Mouse (Mus musculus): ENCODE results near the gene Pard3. TPM values are rescaled to one million over a fixed set of nuclear protein-coding genes. Genes with fewer than 3 reads are reported as not detected.
A peak's percentile ranks its signal among the peaks of the same experiment; 100 is the strongest.

The Pard3 gene
- polyA plus RNA-seq, 1 experiment from 2014 or later = 14.6 TPM

- H3K27me3 ChIP-seq (ENCODE audit: control insufficient read depth, insufficient read depth, low read depth, low read length) = no peaks in the 10 kb centered on the region
These were observed 52.1 kb downstream of the Pard3 start for GRCm38 (mm10) chr8:127115837-127116236.

DNA sequence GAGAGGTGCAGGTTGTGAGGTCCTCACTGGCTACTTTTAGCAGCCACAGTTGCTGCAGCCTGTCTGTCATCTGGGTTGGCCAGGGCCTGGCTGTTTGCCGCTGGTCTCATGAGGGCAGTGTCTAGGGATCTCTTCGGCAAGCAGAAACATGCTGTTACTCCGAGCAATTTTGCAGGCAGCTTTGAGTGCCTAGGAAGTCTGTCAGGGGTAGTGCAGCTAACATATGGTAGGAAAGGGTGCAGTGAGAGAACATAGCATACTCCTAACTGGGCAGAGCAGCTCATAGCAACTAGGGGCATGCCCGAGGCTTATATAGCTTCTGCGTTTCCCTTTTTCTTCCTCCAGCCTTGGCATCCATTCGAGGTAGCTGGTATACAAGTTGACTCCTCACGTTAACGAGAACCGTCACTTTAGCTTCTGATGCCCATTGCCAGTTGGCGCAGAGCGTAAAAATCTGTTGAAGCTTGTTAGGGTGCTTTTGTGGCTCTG, 54.7 kb downstream of the Pard3 start:
- 61% methylated on average over 11 of the region's 11 CpGs for WGBS
- Histone ChIP-seq H3K9me3 (replicated peaks; ENCODE audit: control insufficient read depth, low read length, poor library complexity, severe bottlenecking) (0 out of 2 replicates have a peak, but pooled peaks cover 2% of the 10 kb centered on the region), H3K9ac (ENCODE audit: low read depth, low read length) (no peak overlapping the region), H3K27ac (ENCODE audit: low read length) (0 out of 2 replicates have a peak overlapping the region, but pooled peaks have one; percentile 17), H3K4me3 (ENCODE audit: low read depth, low read length) (no peak overlapping the region), H3K4me1 (ENCODE audit: control insufficient read depth, insufficient read depth, low read length) (peaks cover 8% of the 10 kb centered on the region; the same call in 1 of the 2 replicates), H3K27me3 (ENCODE audit: control insufficient read depth, insufficient read depth, low read depth, low read length) (no peaks in the 10 kb centered on the region), H3K36me3 (ENCODE audit: control insufficient read depth, insufficient read depth, low read length) (no peaks in the 10 kb centered on the region), H3K4me2 (ENCODE audit: low read length) (no peak overlapping the region)
- peak; percentile 54; the same call in 1 of the 2 replicates for ATAC-seq

More at GRCm38 (mm10) chr8:127115837-127116236, 52.1 kb downstream of the Pard3 start:
- Histone ChIP-seq H3K4me1 (ENCODE audit: control insufficient read depth, insufficient read depth, low read length) (peaks cover 8% of the 10 kb centered on the region; the same call in 1 of the 2 replicates), H3K27ac (ENCODE audit: low read length) (no peak overlapping the region), H3K9me3 (replicated peaks; ENCODE audit: control insufficient read depth, low read length, poor library complexity, severe bottlenecking) (0 out of 2 replicates have a peak, but pooled peaks cover 2% of the 10 kb centered on the region), H3K36me3 (ENCODE audit: control insufficient read depth, insufficient read depth, low read length) (no peaks in the 10 kb centered on the region), H3K9ac (ENCODE audit: low read depth, low read length) (no peak overlapping the region), H3K4me3 (ENCODE audit: low read depth, low read length) (no peak overlapping the region), H3K4me2 (ENCODE audit: low read length) (no peak overlapping the region)
- ATAC-seq = no peak
- WGBS = 88% methylated on average over 3 of the region's 3 CpGs

- no peak overlapping the region for H3K27ac ChIP-seq (ENCODE audit: low read length)
- no peaks in the 10 kb centered on the region for H3K9me3 ChIP-seq (replicated peaks; ENCODE audit: control insufficient read depth, low read length, poor library complexity, severe bottlenecking)
- H3K9ac ChIP-seq (ENCODE audit: low read depth, low read length) = no peak overlapping the region
- WGBS = 96% methylated on average over 3 of the region's 3 CpGs
- peaks cover 14% of the 10 kb centered on the region for H3K4me1 ChIP-seq (ENCODE audit: control insufficient read depth, insufficient read depth, low read length)
- no peak overlapping the region for H3K4me2 ChIP-seq (ENCODE audit: low read length)
- no peak for ATAC-seq
- H3K36me3 ChIP-seq (ENCODE audit: control insufficient read depth, insufficient read depth, low read length) = no peaks in the 10 kb centered on the region
- no peaks in the 10 kb centered on the region for H3K27me3 ChIP-seq (ENCODE audit: control insufficient read depth, insufficient read depth, low read depth, low read length)
- H3K4me3 ChIP-seq (ENCODE audit: low read depth, low read length) = no peak overlapping the region
These were observed 59.7 kb downstream of the Pard3 start for GRCm38 (mm10) chr8:127123391-127123790.

DNA sequence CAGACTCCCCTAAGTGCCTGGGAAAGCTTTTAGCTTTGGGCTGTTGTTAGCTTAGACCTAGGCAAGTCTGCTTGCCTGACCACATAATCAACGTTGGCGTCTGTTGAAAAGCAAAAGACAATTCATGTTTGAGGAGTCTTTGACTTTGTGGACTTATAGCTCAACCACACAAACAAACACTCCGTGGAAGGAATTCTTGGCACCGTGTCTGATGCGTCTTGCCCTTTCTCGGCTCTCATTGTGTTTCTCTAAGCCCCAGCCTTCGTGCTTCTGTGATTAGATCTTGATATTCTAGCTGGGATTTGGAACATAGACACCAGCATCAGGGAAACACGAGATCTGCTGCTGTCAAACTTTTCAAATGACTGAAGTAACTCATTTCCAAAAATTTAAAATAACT, 61.1 kb downstream of the Pard3 start:
- Histone ChIP-seq H3K27me3 (ENCODE audit: control insufficient read depth, insufficient read depth, low read depth, low read length) (no peaks in the 10 kb centered on the region), H3K4me3 (ENCODE audit: low read depth, low read length) (no peak overlapping the region), H3K27ac (ENCODE audit: low read length) (no peak overlapping the region), H3K9me3 (replicated peaks; ENCODE audit: control insufficient read depth, low read length, poor library complexity, severe bottlenecking) (no peaks in the 10 kb centered on the region), H3K9ac (ENCODE audit: low read depth, low read length) (no peak overlapping the region), H3K36me3 (ENCODE audit: control insufficient read depth, insufficient read depth, low read length) (no peaks in the 10 kb centered on the region), H3K4me1 (ENCODE audit: control insufficient read depth, insufficient read depth, low read length) (peaks cover 18% of the 10 kb centered on the region), H3K4me2 (ENCODE audit: low read length) (no peak overlapping the region)
- no peak for ATAC-seq
- 25% methylated on average over 8 of the region's 8 CpGs for WGBS

DNA sequence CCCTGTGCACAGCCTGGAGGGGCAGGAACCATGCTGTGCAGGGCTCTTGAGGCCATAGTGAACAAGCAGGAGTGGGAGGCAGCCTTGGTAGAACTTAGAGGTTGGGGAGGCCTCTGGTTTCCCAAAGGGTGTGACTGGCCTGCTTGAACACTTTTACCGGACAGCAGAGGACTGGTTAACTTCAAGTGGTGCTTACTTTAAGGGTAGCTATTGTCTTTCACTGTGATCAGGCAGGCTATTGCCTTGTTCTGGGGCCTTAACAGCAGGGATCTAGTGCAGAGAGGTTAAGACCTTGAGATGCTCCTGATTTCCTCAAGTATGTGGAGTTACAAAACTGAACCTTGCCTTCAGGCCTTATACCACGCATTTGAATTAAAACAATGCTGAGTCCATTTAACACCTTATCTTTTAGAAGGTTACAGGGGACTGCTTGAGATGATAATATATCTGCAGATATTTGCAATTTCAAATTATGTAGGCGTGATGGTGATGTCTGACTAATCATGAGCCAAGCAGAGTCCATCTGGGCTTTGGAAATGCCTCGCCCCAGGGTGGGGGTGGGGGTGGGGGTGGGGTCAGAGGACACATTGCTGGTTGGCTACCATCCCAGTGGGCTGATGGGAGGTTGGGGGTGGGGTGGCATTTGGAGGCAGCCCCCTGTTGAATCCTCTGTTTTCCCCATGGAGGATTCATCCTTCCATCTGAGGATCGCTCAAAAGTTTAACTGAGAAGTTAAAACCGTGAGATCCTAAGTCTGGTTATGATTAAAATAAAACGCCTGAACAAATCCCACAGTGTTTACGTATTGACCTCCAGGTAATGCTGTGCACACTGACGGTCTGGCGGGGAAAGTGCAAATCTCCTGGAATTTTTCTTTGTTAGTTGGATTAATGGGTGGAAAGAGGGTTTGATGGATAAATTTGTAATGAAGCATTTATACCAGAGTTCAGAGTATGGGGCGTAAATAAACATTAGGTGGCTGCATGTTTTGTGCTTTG, 62.3 kb downstream of the Pard3 start:
- H3K9ac ChIP-seq (ENCODE audit: low read depth, low read length) = no peak overlapping the region
- no peak overlapping the region for H3K4me3 ChIP-seq (ENCODE audit: low read depth, low read length)
- 26% methylated on average over 11 of the region's 11 CpGs for WGBS
- no peaks in the 10 kb centered on the region for H3K27me3 ChIP-seq (ENCODE audit: control insufficient read depth, insufficient read depth, low read depth, low read length)
- no peaks in the 10 kb centered on the region for H3K9me3 ChIP-seq (replicated peaks; ENCODE audit: control insufficient read depth, low read length, poor library complexity, severe bottlenecking)
- no peak overlapping the region for H3K4me2 ChIP-seq (ENCODE audit: low read length)
- H3K4me1 ChIP-seq (ENCODE audit: control insufficient read depth, insufficient read depth, low read length) = peaks cover 18% of the 10 kb centered on the region
- no peak overlapping the region for H3K27ac ChIP-seq (ENCODE audit: low read length)
- ATAC-seq = no peak
- H3K36me3 ChIP-seq (ENCODE audit: control insufficient read depth, insufficient read depth, low read length) = no peaks in the 10 kb centered on the region

DNA sequence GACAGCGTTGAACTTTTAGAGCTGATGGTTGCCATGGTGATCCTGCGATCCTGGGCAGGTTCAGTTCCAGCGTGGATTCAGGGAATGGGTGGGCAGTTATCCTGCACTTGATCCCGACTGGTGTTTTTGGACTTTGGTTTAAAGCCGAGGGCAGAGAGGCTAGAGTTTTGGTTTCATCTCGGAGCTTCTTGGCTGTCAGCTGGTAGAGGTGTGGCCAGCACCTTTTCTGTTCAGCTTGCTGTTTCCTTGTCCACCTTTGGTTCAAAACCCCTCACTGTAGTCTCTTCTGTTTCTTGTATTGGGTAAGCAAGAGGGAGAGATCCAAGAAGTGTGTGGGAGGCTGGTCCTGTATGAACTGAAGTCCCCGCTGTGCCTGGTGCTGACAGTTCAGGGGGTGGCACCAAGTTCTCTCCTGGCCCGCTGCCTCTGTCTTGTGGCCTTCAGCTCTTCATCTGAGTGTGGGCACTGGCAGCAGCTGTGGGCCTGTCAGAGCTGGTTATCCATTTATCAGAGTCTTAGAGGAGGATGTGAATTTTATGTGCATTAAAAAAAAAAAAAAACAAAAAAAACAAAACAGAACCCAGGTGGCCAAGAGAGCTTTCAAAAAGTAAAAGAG, 65.2 kb downstream of the Pard3 start:
- Histone ChIP-seq H3K4me2 (ENCODE audit: low read length) (peak overlapping the region; percentile 24; the same call in 1 of the 2 replicates), H3K4me3 (ENCODE audit: low read depth, low read length) (no peak overlapping the region), H3K9me3 (replicated peaks; ENCODE audit: control insufficient read depth, low read length, poor library complexity, severe bottlenecking) (no peaks in the 10 kb centered on the region), H3K9ac (ENCODE audit: low read depth, low read length) (no peak overlapping the region), H3K4me1 (ENCODE audit: control insufficient read depth, insufficient read depth, low read length) (peaks cover 18% of the 10 kb centered on the region), H3K36me3 (ENCODE audit: control insufficient read depth, insufficient read depth, low read length) (no peaks in the 10 kb centered on the region), H3K27ac (ENCODE audit: low read length) (no peak overlapping the region), H3K27me3 (ENCODE audit: control insufficient read depth, insufficient read depth, low read depth, low read length) (no peaks in the 10 kb centered on the region)
- 30% methylated on average over 8 of the region's 8 CpGs for WGBS
- no peak for ATAC-seq

DNA sequence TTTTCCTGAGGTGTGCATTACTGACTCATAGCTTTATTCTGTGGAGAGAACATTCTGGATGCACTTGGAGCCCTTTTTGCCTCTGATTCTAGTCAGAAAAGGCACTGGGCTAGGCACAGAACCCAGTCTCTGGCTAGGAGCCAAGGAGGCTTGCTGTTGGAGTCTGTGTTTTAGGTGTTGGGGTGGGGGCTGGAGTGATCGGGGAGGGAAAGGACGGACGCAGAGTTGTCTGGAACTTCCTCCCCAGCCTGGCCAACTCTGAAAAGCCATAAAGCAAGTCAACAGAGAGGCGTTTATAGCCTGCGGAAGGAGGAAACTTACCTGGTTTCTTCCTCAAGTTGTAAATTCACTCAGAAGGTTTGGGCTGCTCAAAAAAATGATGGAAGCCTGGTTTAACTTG, 70.6 kb downstream of the Pard3 start:
- ATAC-seq = no peak
- WGBS = 85% methylated on average over 5 of the region's 5 CpGs
- no peak overlapping the region for H3K4me2 ChIP-seq (ENCODE audit: low read length)

GRCm38 (mm10) chr8:127136201-127136600, 72.5 kb downstream of the Pard3 start:
- Histone ChIP-seq H3K9me3 (replicated peaks; ENCODE audit: control insufficient read depth, low read length, poor library complexity, severe bottlenecking) (no peaks in the 10 kb centered on the region), H3K4me1 (ENCODE audit: control insufficient read depth, insufficient read depth, low read length) (no peaks in the 10 kb centered on the region), H3K27ac (ENCODE audit: low read length) (no peak overlapping the region), H3K36me3 (ENCODE audit: control insufficient read depth, insufficient read depth, low read length) (no peaks in the 10 kb centered on the region), H3K27me3 (ENCODE audit: control insufficient read depth, insufficient read depth, low read depth, low read length) (no peaks in the 10 kb centered on the region), H3K4me3 (ENCODE audit: low read depth, low read length) (no peak overlapping the region), H3K9ac (ENCODE audit: low read depth, low read length) (no peak overlapping the region), H3K4me2 (ENCODE audit: low read length) (no peak overlapping the region)
- no peak for ATAC-seq
- 76% methylated on average over 2 of the region's 2 CpGs for WGBS

More for the DNA sequence above, 70.6 kb downstream of the Pard3 start:
- no peak overlapping the region for H3K27ac ChIP-seq (ENCODE audit: low read length)
- H3K36me3 ChIP-seq (ENCODE audit: control insufficient read depth, insufficient read depth, low read length) = no peaks in the 10 kb centered on the region
- no peak overlapping the region for H3K9ac ChIP-seq (ENCODE audit: low read depth, low read length)
- H3K4me1 ChIP-seq (ENCODE audit: control insufficient read depth, insufficient read depth, low read length) = no peaks in the 10 kb centered on the region; the same call in 1 of the 2 replicates
- no peaks in the 10 kb centered on the region for H3K9me3 ChIP-seq (replicated peaks; ENCODE audit: control insufficient read depth, low read length, poor library complexity, severe bottlenecking)
- H3K27me3 ChIP-seq (ENCODE audit: control insufficient read depth, insufficient read depth, low read depth, low read length) = no peaks in the 10 kb centered on the region
- no peak overlapping the region for H3K4me3 ChIP-seq (ENCODE audit: low read depth, low read length)
